Mouse (Mus musculus): ENCODE measurements around the gene Pafah1b2. TPM values are rescaled to one million over a fixed set of nuclear protein-coding genes. Genes with fewer than 3 reads are reported as not detected.

Pafah1b2 gene
- polyA plus RNA-seq, 1 experiment from 2014 or later: 262 TPM

- no peak for DNase-seq (ENCODE audit: low spot score)
- Histone ChIP-seq H3K36me3 (replicated peaks) (peaks cover 30% of the 10 kb centered on the region), H3K4me3 (no peak overlapping the region), H3K27me3 (replicated peaks; ENCODE audit: low read depth, poor library complexity, severe bottlenecking) (no peaks in the 10 kb centered on the region), H3K4me1 (peaks cover 31% of the 10 kb centered on the region), H3K27ac (replicated peaks) (no peak overlapping the region), H3K9me3 (no peaks in the 10 kb centered on the region)
- WGBS: 76% methylated on average over 7 of the region's 7 CpGs
These were observed 54.3 kb downstream of the Pafah1b2 start for GRCm38 (mm10) chr9:45958023-45958670.

- Histone ChIP-seq H3K27me3 (replicated peaks; ENCODE audit: low read depth, poor library complexity, severe bottlenecking) (no peaks in the 10 kb centered on the region), H3K27ac (replicated peaks) (peak within 1 kb of the TSS; percentile 91), H3K4me3 (peak within 1 kb of the TSS; percentile 95), H3K4me1 (peaks cover 34% of the 10 kb centered on the region), H3K9me3 (no peaks in the 10 kb centered on the region), H3K36me3 (replicated peaks) (peaks cover 31% of the 10 kb centered on the region)
- peak; percentile 90 for DNase-seq (ENCODE audit: low spot score)
- WGBS: under 1% methylated on average over 48 of the region's 48 CpGs
These were observed 57.2 kb downstream of the Pafah1b2 start, which contains the start of gene Sidt2 for GRCm38 (mm10) chr9:45955107-45955963. Gene Sidt2 (minus strand): TSS chr9:45955258.

- Histone ChIP-seq H3K27ac (replicated peaks) (peak overlapping the region; percentile 91), H3K9me3 (no peaks in the 10 kb centered on the region), H3K4me1 (peaks cover 34% of the 10 kb centered on the region), H3K4me3 (peak overlapping the region; percentile 95), H3K36me3 (replicated peaks) (peaks cover 38% of the 10 kb centered on the region), H3K27me3 (replicated peaks; ENCODE audit: low read depth, poor library complexity, severe bottlenecking) (no peaks in the 10 kb centered on the region)
- DNase-seq (ENCODE audit: low spot score): peak; percentile 68
- under 1% methylated on average over 63 of the region's 63 CpGs for WGBS
These were observed 58.0 kb downstream of the Pafah1b2 start for GRCm38 (mm10) chr9:45954294-45955106.

- peaks cover 44% of the 10 kb centered on the region for H3K36me3 ChIP-seq (replicated peaks)
- peak overlapping the region; percentile 95 for H3K4me3 ChIP-seq
- H3K4me1 ChIP-seq: peaks cover 32% of the 10 kb centered on the region
- no peaks in the 10 kb centered on the region for H3K27me3 ChIP-seq (replicated peaks; ENCODE audit: low read depth, poor library complexity, severe bottlenecking)
- no peak for DNase-seq (ENCODE audit: low spot score)
- 61% methylated on average over 13 of the region's 13 CpGs for WGBS
- peak overlapping the region; percentile 91 for H3K27ac ChIP-seq (replicated peaks)
- H3K9me3 ChIP-seq: no peaks in the 10 kb centered on the region
These were observed 58.8 kb downstream of the Pafah1b2 start for GRCm38 (mm10) chr9:45953511-45954293.

GRCm38 (mm10) chr9:45952890-45953289 lies 59.6 kb downstream of the Pafah1b2 start:
- H3K4me3 ChIP-seq: peak overlapping the region; percentile 95; the same call in 1 of the 2 replicates
- no peak overlapping the region for H3K27ac ChIP-seq (replicated peaks)
- peaks cover 32% of the 10 kb centered on the region for H3K4me1 ChIP-seq
- no peak for DNase-seq (ENCODE audit: low spot score)
- H3K9me3 ChIP-seq: no peaks in the 10 kb centered on the region
- peaks cover 52% of the 10 kb centered on the region for H3K36me3 ChIP-seq (replicated peaks)
- no peaks in the 10 kb centered on the region for H3K27me3 ChIP-seq (replicated peaks; ENCODE audit: low read depth, poor library complexity, severe bottlenecking)
- 81% methylated on average over 7 of the region's 7 CpGs for WGBS

- WGBS: 91% methylated on average over 4 of the region's 4 CpGs
- Histone ChIP-seq H3K27ac (replicated peaks) (no peak overlapping the region), H3K4me3 (no peak overlapping the region), H3K4me1 (peaks cover 32% of the 10 kb centered on the region), H3K36me3 (replicated peaks) (peaks cover 59% of the 10 kb centered on the region), H3K27me3 (replicated peaks; ENCODE audit: low read depth, poor library complexity, severe bottlenecking) (no peaks in the 10 kb centered on the region), H3K9me3 (no peaks in the 10 kb centered on the region)
- DNase-seq (ENCODE audit: low spot score): no peak
These were observed 60.4 kb downstream of the Pafah1b2 start for GRCm38 (mm10) chr9:45952057-45952456.

- H3K27ac ChIP-seq (replicated peaks): no peak overlapping the region
- H3K4me1 ChIP-seq: no peaks in the 10 kb centered on the region
- WGBS: 92% methylated on average over 10 of the region's 10 CpGs
- no peaks in the 10 kb centered on the region for H3K9me3 ChIP-seq
- no peak overlapping the region for H3K4me3 ChIP-seq
- DNase-seq (ENCODE audit: low spot score): no peak
- H3K36me3 ChIP-seq (replicated peaks): peaks cover 98% of the 10 kb centered on the region
- no peaks in the 10 kb centered on the region for H3K27me3 ChIP-seq (replicated peaks; ENCODE audit: low read depth, poor library complexity, severe bottlenecking)
These were observed 65.7 kb downstream of the Pafah1b2 start for GRCm38 (mm10) chr9:45946872-45947183.

- DNase-seq (ENCODE audit: low spot score): no peak
- Histone ChIP-seq H3K4me3 (no peak overlapping the region), H3K4me1 (no peaks in the 10 kb centered on the region), H3K27ac (replicated peaks) (no peak overlapping the region), H3K27me3 (replicated peaks; ENCODE audit: low read depth, poor library complexity, severe bottlenecking) (no peaks in the 10 kb centered on the region), H3K36me3 (replicated peaks) (peaks cover 98% of the 10 kb centered on the region), H3K9me3 (no peaks in the 10 kb centered on the region)
- 88% methylated on average over 16 of the region's 16 CpGs for WGBS
These were observed 66.2 kb downstream of the Pafah1b2 start for GRCm38 (mm10) chr9:45946182-45946871.

GRCm38 (mm10) chr9:45945721-45946120 lies 66.8 kb downstream of the Pafah1b2 start:
- Histone ChIP-seq H3K27ac (replicated peaks) (no peak overlapping the region), H3K36me3 (replicated peaks) (peaks cover 99% of the 10 kb centered on the region), H3K4me3 (no peak overlapping the region), H3K4me1 (no peaks in the 10 kb centered on the region), H3K9me3 (no peaks in the 10 kb centered on the region), H3K27me3 (replicated peaks; ENCODE audit: low read depth, poor library complexity, severe bottlenecking) (no peaks in the 10 kb centered on the region)
- WGBS: 91% methylated on average over 13 of the region's 13 CpGs
- DNase-seq (ENCODE audit: low spot score): no peak

GRCm38 (mm10) chr9:45944506-45945400 lies 67.7 kb downstream of the Pafah1b2 start:
- H3K27me3 ChIP-seq (replicated peaks; ENCODE audit: low read depth, poor library complexity, severe bottlenecking): no peaks in the 10 kb centered on the region
- H3K36me3 ChIP-seq (replicated peaks): peaks cover 92% of the 10 kb centered on the region
- WGBS: 86% methylated on average over 13 of the region's 13 CpGs

More at GRCm38 (mm10) chr9:45944506-45945400, 67.7 kb downstream of the Pafah1b2 start:
- Histone ChIP-seq H3K9me3 (no peaks in the 10 kb centered on the region), H3K27ac (replicated peaks) (no peak overlapping the region), H3K4me3 (no peak overlapping the region), H3K4me1 (no peaks in the 10 kb centered on the region)
- DNase-seq (ENCODE audit: low spot score): no peak

Data from embryonic facial prominence, embryonic 10.5 days (tissue).